Mouse (Mus musculus) spleen, postnatal 36 days (tissue): Measurements from ENCODE around the gene Lpcat4.
A peak's percentile ranks its signal among the peaks of the same experiment; 100 is the strongest.

ENCODE experiments used
- DNase-seq, 2 experiments: peaks; one replicate each; pipeline ENCODE4 v3.0.0; 2022; ENCODE audit warnings: low spot score in 2 of 2, mixed read lengths in 1 of 2

Gene Lpcat4

DNA sequence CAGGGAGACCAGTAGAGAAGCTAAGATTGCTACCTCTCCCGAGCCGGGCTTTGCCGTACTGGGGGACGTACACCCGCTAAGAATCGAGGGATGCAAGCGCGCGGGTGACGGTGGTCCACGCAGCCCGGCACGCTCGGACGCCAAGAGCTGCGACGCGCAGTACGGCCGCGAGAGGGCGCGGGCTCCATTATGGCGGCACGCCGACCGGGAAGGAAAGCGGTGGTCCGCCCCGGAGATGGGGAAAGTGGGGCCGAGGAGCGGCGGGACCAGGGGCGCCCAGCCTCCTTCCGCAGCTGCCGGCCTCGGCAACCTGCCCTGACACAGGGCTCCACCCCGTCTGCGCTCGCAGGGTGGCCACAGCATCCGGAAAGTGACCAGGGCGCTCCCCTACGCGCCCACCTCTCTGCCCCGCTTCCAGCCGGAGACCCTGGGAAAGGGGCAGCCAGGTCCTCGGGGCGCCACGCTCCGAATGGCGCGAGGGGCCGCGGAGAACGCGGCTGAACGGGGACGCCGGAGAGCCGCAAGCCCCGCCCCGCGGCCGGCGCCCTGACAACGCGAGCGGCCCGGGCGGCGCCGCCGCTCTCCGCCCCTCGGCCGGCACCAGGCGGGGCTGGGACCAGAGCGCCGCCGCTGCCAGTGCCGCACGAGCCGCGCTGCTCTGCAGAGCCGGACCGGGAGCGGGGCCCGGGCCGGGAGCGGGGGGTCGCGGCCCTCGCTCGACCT is at the start of gene Lpcat4:
Lpcat4 (plus strand) TSS at position 257 of the 723 bp plus-strand sequence.
- peak; percentile 77 to 83 for DNase-seq

DNA sequence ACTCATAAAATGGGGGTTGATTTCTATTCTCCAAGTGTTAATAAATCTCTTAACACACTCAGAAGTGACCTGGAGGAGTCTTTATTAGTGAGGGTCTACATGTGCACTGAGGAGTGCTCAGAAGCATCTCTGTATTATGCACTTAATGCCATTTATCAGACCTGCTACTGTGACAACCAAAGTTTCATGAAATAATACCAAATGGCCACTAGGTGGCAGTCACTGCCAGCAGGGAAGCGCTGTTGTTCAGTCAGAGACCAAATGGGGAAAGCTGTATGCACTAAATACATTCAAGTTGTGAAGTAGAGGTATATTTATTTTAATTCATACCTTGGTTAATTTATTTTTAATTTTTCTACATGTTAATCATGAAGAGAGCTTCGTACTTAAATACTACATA is 42.4 kb upstream of the Lpcat4 start:
- DNase-seq = peak; percentile 11 to 41

DNA sequence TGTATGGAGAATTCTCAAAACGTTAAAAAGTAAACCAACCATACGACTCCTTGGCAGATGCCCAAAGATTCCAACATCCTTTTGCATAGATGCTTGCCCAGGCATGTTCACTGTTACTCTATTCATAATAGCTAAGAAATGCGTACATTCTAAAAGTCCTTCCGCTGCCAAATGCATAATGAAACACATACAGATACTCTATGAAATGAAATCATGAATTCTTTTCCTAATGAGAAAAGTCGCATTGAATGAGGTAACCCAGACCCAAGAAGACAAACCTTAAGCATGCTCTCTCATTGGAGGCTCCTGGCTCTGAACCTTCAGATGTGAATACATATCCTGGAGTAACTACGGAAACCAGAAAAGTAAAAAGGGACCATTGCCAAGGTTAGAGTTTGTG is 36.2 kb upstream of the Lpcat4 start:
- DNase-seq = no peak

DNA sequence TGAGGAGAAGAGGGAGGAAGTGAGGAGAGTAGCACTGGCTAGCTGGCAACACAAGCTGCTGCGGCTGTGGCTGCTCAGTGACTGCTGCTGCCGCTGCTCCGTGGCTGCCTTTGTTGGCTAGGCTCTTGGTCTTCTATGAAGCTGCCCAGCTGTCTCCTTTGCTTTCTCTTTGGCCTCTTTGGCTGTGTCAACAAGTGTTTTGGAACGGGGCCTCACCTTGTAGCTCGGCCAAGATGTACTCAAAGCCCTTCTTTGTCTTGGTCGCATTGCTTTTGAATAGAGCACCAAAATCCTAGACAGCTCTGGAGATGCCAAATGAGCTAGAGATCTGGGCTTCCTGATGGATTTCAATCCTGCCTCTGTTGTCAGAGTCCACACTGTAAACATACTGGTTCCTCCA is 29.1 kb upstream of the Lpcat4 start:
- no peak for DNase-seq

DNA sequence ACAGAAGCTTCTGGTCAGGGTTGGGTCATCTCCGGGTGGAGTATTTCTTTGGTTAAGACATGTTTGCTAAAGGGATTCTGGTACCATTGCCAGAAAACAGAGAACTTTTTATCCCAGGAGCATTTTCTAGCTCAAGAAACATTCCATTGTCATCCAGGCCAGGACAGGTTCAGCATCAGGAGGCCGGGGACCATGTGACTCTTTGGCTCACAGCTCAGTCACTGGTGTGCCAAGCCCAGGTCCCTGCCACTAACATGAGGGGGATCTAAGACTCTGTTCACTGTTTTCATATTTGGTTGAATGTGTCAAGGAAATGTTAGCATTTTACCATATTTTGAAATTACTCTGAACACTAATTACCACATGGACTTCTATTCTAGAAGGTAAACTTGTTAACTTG is 28.6 kb upstream of the Lpcat4 start:
- no peak for DNase-seq

DNA sequence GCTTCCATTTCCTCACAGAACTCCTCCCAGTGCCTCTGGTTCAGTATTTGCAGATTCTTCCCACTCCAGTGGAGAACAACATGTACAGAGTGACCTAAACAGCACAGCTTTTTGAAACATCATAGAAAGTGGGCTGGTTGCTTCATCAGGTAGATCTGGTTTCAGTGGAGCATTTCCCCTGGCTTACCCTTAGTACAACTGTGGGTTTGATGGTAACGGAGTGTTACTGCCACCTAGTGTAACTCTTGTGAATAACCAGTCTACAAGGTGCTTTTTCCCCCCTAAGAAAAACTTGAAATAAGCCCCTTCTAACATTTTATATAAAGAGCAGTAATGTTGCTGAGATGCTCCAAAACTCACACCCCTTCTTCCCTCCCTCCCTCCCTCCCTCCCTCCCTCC is 23.3 kb upstream of the Lpcat4 start:
- DNase-seq = no peak

DNA sequence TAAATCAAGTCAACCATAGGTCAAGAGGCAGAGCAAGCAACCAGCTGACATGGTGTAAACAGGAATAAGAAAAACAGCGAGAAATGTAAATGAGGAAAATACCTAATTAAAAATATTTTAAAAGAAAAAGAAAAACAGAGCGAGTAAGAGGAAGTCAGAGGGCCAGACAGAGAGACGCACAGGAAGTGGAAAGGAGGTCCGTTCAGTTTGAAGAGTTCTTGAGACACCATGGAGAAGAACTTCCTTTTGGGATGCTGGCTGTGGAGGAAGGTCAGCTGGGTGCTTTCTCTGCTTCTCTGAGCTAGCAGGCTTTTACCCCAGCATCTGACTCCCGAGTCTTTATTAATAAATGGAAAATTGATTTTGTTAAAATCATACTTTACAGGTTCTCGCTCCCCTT is 21.7 kb upstream of the Lpcat4 start:
- DNase-seq = no peak

DNA sequence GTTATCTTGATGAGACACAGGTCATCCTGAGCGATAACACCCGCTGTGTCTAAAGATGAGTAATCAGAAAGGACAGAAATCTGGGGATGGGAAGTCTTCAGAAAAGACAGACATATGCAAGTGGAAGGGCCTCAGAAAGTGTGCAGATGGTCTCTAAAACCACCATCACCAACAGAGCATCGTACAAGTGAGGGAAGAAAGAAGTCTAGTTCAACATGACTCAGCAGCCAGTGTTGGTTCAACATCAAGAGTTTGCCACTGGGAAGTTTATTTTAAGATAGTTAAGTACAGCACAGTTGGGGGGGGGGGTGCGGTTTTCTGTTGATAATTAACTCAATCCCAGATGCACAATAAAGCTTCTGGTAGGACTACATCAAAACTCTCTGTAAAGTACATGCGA is 18.4 kb upstream of the Lpcat4 start:
- no peak for DNase-seq

DNA sequence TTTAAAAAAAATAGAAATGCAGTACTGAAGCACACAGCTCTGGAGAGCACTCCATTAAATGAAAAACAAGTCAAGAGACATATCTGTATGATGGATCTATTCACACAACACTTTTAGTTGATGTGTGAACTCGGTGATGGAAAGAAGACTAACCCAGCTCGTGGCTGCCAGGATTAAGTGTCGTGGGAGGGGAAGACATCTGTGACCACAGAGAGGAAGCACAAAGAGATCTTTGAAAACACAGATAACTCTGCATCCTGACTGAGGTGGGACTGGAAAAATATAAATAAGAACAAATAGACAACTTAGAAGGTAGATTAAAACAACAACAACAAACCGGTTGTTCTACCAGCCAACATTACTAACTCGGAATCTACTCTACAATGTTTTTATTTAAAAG is 16.7 kb upstream of the Lpcat4 start:
- DNase-seq = no peak

DNA sequence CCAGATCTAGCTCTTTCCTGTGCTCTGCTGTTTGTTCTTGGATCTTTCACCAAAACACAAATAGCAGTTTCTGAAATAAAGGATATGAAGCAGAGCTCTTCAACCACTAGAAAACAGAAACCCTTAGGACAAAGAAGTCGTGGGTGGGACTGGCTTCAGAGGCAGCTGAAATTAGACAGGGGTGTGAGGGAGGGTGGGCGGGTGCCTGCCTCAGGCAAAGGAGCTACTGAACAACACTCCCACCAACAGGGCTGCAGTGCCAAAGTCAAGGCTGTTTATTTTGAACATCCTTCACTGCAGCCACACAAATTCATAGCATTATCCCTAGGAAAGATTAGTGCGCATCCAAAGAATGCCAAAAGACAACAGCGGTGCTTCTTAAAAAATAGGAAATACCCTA is 14.9 kb upstream of the Lpcat4 start:
- no peak for DNase-seq

DNA sequence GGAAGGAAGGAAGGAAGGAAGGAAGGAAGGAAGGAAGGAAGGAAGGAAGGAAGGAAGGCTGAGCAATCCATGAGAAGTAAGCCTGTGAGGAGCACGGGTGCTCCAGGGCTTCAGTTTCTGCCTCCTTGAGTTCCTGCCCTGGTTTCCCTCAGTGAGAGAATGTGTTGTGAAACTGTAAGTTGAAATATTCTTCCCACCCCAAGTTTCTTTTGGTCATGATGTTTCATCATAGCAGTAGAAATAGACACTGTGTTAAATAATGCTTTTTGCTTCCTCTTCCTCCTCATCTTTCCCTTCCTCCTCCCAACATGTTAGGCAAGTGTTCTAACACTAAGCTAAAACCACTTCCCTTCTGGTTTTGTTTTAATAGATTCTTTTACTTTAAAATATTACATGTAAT is 6.6 kb upstream of the Lpcat4 start:
- peak in 1 of 2 experiments; percentile 7 for DNase-seq

DNA sequence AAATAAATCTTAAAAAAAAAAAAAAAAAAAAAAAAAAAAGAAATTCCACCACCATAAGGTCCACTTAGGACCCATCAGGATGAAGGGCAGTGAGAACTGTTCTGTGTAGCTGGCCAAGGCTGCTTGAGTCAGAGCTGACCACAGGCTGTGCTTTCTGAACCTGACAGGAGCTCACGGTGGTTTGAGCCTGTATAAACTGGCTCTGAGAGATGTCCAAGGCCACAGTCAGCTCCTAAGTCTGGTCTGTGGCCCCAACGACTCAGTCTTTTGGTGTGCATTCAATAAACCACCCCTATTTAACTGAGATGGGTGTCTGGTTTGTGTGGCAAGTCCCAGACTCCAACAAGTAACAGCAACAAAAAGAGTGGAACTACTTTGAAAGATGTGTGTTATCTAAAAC is 2.6 kb upstream of the Lpcat4 start:
- no peak for DNase-seq

DNA sequence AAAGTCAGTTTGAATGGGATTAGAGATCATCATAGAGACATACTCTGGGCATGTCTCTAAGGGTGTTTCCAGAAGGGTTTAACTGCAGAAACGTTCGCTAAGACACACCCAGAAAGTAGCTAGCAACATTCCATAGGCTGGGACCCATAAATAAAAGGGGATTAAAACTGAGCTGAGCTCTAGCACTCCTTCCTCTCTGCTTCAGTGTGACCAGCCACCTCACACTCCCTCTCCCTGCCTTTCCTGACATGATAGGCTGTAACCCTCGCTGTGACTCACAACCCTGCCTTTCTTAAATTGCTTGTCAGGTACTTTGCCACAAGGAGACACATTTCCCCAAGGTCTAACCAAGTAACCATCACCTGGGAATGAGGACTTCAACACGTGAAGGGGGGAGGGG is 1.3 kb upstream of the Lpcat4 start:
- DNase-seq = no peak

DNA sequence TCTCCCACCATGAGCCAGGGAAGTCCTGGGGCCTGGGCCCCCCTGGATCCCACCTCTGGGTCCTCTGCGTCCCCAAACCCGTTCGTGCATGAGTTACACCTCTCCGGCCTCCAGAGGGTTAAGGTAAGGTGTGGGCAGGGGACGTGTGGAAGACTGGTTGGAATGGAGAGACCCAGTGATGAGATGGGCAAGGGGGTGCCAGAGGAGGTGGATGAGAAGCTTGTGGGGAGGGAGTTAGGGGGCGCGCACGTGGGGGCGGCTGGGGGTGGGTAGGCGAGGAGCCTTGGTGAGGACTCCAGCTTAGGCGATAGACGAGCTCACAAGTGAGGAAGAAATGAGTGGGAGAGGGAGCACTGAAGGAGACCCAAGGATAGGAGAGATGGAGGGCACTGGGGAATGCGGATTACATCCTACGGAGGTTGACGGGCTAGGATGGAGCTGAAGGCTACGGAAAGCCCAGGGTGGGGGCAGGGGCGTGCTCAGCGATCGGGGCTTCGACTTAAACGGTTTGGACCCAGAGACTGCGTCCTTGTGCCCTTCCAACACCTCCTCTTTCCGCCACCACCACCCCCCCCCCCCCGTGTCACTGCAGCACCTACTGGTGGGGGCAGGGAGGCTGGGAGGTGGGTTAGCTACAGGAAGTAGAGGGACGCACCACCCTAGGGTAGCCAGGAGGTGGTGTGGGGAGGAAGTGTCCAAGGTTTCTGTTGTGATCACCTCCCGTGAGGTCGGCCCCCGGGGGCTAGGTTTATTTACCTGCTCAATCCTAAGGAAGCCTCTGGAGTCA is 860 bp downstream of the Lpcat4 start:
- DNase-seq = peak in 1 of 2 experiments; percentile 12

DNA sequence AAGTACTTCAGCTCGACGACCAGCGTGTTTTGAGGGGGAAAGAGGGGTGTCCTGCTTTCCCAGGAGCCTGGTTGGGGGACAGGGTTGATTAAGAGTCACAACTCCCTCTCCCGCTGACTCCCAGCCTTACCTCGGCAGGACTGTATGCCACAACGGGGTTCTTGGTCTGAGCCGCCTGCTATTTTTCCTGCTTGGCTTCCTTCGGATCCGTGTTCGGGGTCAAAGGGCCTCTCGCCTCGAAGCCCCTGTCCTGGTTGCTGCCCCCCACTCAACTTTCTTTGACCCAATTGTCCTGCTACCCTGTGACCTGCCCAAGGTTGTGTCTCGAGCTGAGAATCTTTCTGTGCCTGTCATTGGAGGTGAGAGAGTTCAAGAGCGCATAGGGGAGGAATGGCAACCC is 2.5 kb downstream of the Lpcat4 start:
- DNase-seq = no peak

DNA sequence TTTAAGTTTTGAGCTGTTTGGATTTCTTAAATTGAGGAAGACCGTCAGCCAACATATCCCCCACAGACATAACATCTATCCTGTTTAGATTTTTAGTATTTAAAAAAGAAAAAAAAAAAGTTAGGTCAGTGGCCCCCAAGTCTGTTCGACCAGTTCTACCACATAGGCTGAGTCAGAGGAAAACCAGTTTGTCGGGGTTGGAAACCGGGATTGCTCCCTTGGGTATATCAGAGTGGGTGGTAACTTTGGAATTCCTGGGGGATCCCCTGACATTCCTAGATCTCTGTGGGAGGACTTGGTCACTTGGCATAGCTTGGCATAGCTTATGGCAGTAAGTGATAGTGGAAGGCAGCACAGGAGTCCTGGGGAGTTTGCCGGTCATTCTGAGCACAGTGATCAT is 6.0 kb downstream of the Lpcat4 start:
- no peak for DNase-seq

DNA sequence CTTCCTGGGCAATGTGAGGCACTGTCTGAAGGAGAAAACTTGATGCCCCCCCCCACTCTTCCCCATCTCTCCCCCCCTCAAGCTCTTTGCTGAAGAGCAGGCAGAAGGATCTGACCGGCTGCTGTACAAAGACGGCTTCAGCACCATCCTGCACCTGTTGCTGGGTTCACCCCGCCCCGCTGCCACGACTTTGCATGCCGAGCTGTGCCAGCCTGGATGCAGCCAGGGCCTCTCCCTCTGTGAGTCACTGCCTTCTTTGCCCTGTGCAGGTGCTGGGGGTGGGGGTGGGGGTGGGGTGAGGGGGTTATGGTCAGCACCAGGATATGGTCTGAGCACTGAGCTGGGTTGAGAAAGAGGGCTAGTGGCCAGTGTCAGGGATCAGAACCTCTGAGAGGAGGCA is 6.9 kb downstream of the Lpcat4 start:
- no peak for DNase-seq

DNA sequence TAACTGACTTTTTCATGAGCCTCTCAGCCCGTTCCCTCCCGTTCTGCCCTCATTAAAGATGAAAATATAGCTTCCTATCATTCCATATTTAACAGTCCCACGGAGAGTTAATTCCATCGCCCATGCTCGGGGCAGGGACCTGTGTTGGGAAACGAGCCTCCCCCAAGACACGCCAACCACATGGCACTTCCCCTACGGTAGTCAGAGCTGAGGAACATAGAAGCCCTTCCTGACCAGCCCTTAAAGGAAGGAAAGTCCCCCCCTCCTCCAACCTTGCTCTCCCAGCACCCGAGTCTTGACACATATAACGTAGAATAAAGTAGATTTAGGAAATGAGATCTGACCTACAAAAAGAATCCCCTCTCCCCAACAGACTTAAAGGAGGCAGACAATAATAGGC is 8.1 kb downstream of the Lpcat4 start:
- no peak for DNase-seq

DNA sequence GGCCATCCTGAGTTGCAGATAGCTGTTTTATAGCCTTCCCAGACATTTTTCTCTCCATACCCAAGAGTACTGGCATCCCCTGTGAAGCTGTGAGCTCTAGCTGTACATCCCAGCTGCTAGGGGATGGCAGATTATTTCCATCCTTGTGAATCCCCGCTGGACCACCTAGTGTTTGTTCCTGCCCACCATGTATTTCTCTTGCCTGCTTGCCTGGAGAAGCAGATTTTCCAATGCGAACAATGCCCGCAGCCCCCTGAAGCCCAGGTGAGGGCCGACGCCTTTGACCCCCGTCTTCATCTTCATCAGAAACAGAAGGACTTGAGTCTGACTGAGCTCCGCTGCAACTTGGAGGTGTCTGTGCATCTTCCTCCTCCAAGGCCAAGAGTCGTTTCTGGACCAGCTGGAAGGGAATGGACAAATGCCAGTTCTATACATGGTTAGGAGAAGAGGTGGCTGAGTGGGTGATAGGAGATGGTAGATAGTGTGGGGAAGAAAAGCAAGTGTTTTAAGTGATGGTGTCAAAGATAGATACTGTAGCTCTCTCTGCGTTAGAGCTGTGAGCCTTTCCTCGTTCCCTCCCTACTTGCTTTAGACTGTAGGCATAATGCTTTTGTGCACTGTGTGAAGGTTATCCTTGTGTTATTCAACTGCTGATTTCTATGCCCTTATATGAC is 10.6 kb downstream of the Lpcat4 start:
- no peak for DNase-seq

DNA sequence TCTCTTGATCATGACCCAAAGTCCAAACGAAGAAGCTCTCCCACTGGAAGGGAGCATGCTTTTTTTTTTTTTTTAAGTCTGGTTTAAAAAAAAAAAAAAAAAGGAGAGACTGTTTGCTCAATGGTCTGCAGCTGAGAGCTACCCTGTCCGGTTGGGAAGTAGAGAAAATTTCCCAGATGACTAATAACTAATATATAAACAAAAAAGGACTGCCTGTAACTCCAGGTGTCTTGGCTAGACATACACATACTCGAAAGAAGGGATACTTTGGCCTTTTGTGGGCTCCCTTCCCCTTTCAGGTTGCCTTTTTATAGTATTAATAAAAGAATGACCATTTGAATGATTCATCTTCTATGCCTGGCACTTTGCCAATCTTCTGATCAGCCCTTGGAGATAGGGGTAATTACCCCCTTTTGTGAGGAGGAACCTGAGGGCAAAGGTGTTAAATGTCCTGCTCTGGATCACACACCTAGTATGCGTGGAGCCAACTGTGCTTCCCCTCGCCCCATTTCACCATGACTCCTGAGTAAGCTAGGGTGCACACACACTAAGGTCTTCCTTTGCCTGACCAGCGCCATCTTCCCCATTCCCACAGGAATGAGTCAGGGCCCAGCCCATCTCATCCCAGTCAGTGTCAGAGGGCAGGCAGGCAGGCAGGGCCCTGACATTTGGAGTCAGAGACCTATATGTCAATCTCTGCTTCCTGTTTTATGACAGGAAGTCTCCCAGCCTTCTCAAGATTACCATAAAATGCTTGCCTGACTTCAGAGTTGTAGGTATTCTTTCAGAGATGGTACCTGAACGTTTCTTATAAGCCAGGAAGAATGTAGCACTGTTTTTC is 15.6 kb downstream of the Lpcat4 start:
- no peak for DNase-seq

DNA sequence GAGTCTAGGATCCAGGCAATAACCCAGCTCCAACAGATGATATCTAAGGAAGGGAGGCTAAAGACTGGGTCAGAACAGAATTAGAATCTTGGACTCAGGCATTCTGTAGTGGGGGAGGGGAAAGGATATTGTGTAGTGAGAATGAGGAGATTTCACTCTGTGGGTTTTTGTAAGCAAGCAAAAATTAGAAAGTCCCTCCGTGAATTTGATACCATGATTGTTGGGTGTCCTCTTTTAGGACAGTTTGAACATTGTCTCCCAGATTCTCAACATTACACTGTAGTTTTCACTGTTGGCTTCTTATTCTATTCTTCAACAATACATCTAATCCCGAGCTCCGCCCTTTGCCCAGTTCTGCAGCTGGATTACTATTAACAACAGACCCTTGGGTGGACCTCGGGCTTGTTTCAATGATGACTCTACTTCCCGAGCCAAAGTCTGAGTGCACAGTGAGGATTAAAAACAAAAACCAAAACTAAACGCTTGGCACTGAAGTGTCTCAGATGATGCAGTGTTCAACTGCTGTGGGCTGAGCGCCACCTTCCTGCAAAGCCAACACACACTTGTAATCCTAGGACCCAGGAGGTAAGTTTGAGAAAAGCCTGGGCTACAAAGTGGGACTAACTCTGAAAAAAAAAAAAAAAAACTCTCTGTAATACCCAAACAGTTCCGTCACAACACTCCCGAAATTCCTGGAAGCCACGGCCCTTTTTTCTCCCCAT is 20.1 kb downstream of the Lpcat4 start, which contains the start of gene Nutm1:
Nutm1 (minus strand) TSS at position 51 of the 722 bp plus-strand sequence.
- peak in 1 of 2 experiments; percentile 34 for DNase-seq
